Mouse (Mus musculus): ENCODE measurements around the gene Med24.

DNA sequence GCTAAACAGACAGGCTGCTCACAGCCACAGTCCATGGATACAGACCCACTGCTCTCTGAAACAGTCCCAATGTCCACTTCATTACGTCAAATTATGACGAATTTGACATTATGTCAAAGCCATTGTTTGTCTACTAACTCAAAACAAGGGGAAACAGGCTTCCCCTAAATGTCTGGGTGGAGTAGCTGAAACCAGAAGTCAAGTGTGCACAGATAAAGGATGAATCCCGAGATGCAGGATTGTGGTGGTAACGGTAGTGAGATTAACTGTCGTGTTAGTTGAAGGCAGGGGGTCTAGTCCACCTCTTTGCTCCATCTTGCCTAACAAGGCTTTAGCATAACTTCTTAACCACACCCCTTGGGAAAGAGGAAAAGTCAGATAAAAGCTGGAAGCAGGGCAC, 56.8 kb downstream of the Med24 start:
- TF ChIP-seq CTCF (IDR thresholded peaks at IDR 0.05; ENCODE audit: control insufficient read depth, insufficient read depth, insufficient read length) = no peak
- TF ChIP-seq MYOD1 (IDR thresholded peaks at IDR 0.05; ENCODE audit: control insufficient read depth, insufficient read length, low read depth) = no peak
- no peak for TF ChIP-seq FOSL1 (IDR thresholded peaks at IDR 0.05; ENCODE audit: insufficient read depth, low read length, poor library complexity, severe bottlenecking)

All from C2C12 (cell line).